Mouse (Mus musculus) liver, embryonic 16.5 days (tissue): ENCODE results near the gene Evc2. TPM values are rescaled to one million over a fixed set of nuclear protein-coding genes. Genes with fewer than 3 reads are reported as not detected.

Experiments used
- ATAC-seq: fragments of 200-750 bp; cut with Nextera tagmentation; 2 replicates; pipeline ENCODE4 v1.8.0; 2017; ENCODE audit warnings: low read depth, mild to moderate bottlenecking, moderate number of reproducible peaks, moderate library complexity
- H3K27ac ChIP-seq: fragments of 300-500 bp; sonication (generic); 2 replicates; pipeline ENCODE4 v1.5.1; 2014; ENCODE audit warnings: mild to moderate bottlenecking, low read length
- H3K27me3 ChIP-seq: fragments of 300-500 bp; sonication (generic); 2 replicates; pipeline ENCODE4 v1.6.1; 2014; ENCODE audit warnings: low read depth, low read length, mixed read lengths; ENCODE audit not compliant: control insufficient read depth, insufficient read depth
- H3K36me3 ChIP-seq: fragments of 300-500 bp; sonication (generic); 2 replicates; pipeline ENCODE4 v1.6.1; 2014; ENCODE audit warnings: mild to moderate bottlenecking; ENCODE audit not compliant: control insufficient read depth, insufficient read depth
- H3K4me1 ChIP-seq: fragments of 300-500 bp; sonication (generic); 2 replicates; pipeline ENCODE4 v1.6.1; 2014; ENCODE audit warnings: low read depth, low read length, mixed read lengths; ENCODE audit not compliant: control insufficient read depth
- H3K4me2 ChIP-seq: fragments of 300-500 bp; sonication (generic); 2 replicates; pipeline ENCODE4 v1.6.1; 2014; ENCODE audit warnings: low read depth, low read length, mixed read lengths
- H3K4me3 ChIP-seq: fragments of 300-500 bp; sonication (generic); 2 replicates; pipeline ENCODE4 v1.5.1; 2014; ENCODE audit warnings: low read depth, mild to moderate bottlenecking, low read length
- H3K9ac ChIP-seq: fragments of 300-500 bp; sonication (generic); 2 replicates; pipeline ENCODE4 v1.6.1; 2014; ENCODE audit warnings: low read depth, low read length
- H3K9me3 ChIP-seq: fragments of 300-500 bp; sonication (generic); replicated peaks from 2 replicates; pipeline ENCODE4 v1.6.1; 2016; ENCODE audit warnings: low read length; ENCODE audit not compliant: control insufficient read depth
- WGBS: fragments of 180-500 bp; shearing (Covaris S2); extraction: QIAGEN DNeasy Blood & Tissue Kit; methylation state at CpG from one replicate; pipeline ENCODE4 v1.1.7; 2014; ENCODE audit not compliant: insufficient replicate concordance; 5-methylcytosine and 5-hydroxymethylcytosine counted together
- polyA plus RNA-seq: library from polyadenylated mRNA; unstranded; fragments of >200 nt; fragmentation: Nextera tagmentation; extraction: Ambion mirVana; gene quantifications from 2 replicates; pipeline ENCODE4 v1.2.1, GENCODE M21; 2015

Gene Evc2
- polyA plus RNA-seq, 1 experiment from 2014 or later, result 1.3 TPM

- WGBS, result 37% methylated on average over 3 of the region's 3 CpGs
These were observed 133.8 kb downstream of the Evc2 start for GRCm38 (mm10) chr5:37472025-37472608.

More at GRCm38 (mm10) chr5:37472025-37472608, 133.8 kb downstream of the Evc2 start:
- no peaks in the 10 kb centered on the region for H3K36me3 ChIP-seq
- ATAC-seq, result peak; percentile 47; the same call in 1 of the 2 replicates
- H3K27me3 ChIP-seq, result no peaks in the 10 kb centered on the region
- H3K9me3 ChIP-seq, result no peaks in the 10 kb centered on the region
- no peak overlapping the region for H3K27ac ChIP-seq
- no peak overlapping the region for H3K4me2 ChIP-seq
- H3K9ac ChIP-seq, result no peak overlapping the region
- no peaks in the 10 kb centered on the region for H3K4me1 ChIP-seq
- no peak overlapping the region for H3K4me3 ChIP-seq

Other genes with a start within 250 kb of the Evc2 start
- gene Crmp1, start 96.6 kb upstream of the Evc2 start, polyA plus RNA-seq, result 0.27 and 0.41 TPM in 2 replicates
- 0.96 and 1.4 TPM in 2 replicates for gene Evc, start 1.6 kb upstream of the Evc2 start, polyA plus RNA-seq